Mouse (Mus musculus) liver, embryonic 12.5 days (tissue): Measurements from ENCODE around the gene Scube2. TPM values are rescaled to one million over a fixed set of nuclear protein-coding genes. Genes with fewer than 3 reads are reported as not detected.

ENCODE experiments used
- ATAC-seq: fragments of 200-750 bp; cut with Nextera tagmentation; 2 replicates; pipeline ENCODE4 v1.8.0; 2017; ENCODE audit warnings: moderate number of reproducible peaks, mild to moderate bottlenecking, moderate library complexity
- H3K27ac ChIP-seq: fragments of 300-500 bp; sonication (generic); 2 replicates; pipeline ENCODE4 v1.5.1; 2016; ENCODE audit warnings: mild to moderate bottlenecking
- H3K27me3 ChIP-seq: fragments of 300-500 bp; sonication (generic); replicated peaks from 2 replicates; pipeline ENCODE4 v1.6.1; 2016; ENCODE audit warnings: mild to moderate bottlenecking, moderate library complexity
- H3K36me3 ChIP-seq: fragments of 300-500 bp; sonication (generic); 2 replicates; pipeline ENCODE4 v1.6.1; 2016; ENCODE audit warnings: mild to moderate bottlenecking, moderate library complexity
- H3K4me1 ChIP-seq: fragments of 300-500 bp; sonication (generic); 2 replicates; pipeline ENCODE4 v1.6.1; 2016
- H3K4me2 ChIP-seq: fragments of 300-500 bp; sonication (generic); 2 replicates; pipeline ENCODE4 v1.6.1; 2016; ENCODE audit warnings: mild to moderate bottlenecking, moderate library complexity
- H3K4me3 ChIP-seq: fragments of 300-500 bp; sonication (generic); 2 replicates; pipeline ENCODE4 v1.5.1; 2016; ENCODE audit warnings: mild to moderate bottlenecking, moderate library complexity
- H3K9ac ChIP-seq: fragments of 300-500 bp; sonication (generic); 2 replicates; pipeline ENCODE4 v1.6.1; 2016; ENCODE audit warnings: mild to moderate bottlenecking, moderate library complexity
- H3K9me3 ChIP-seq: fragments of 300-500 bp; sonication (generic); replicated peaks from 2 replicates; pipeline ENCODE4 v1.6.1; 2016; ENCODE audit warnings: mild to moderate bottlenecking, moderate library complexity
- WGBS: fragments of 180-500 bp; shearing (Covaris S2); methylation state at CpG from one replicate; pipeline ENCODE4 v1.1.7; 2016; ENCODE audit not compliant: insufficient replicate concordance; 5-methylcytosine and 5-hydroxymethylcytosine counted together
- polyA plus RNA-seq: library from polyadenylated mRNA; unstranded; fragments of >200 nt; fragmentation: Nextera tagmentation; extraction: Ambion mirVana; gene quantifications from 2 replicates; pipeline ENCODE4 v1.2.1, GENCODE M21; 2016

Scube2 gene
- polyA plus RNA-seq, 1 experiment from 2014 or later: 0.19 TPM

GRCm38 (mm10) chr7:109818600-109818999, 46.9 kb downstream of the Scube2 start:
- H3K27me3 ChIP-seq: no peaks in the 10 kb centered on the region; the same call in 1 of the 2 replicates
- no peak overlapping the region for H3K27ac ChIP-seq
- H3K9me3 ChIP-seq: no peaks in the 10 kb centered on the region
- peaks cover 24% of the 10 kb centered on the region for H3K4me1 ChIP-seq
- WGBS: 41% methylated on average over 4 of the region's 4 CpGs
- ATAC-seq: peak; percentile 51; the same call in 1 of the 2 replicates
- peak overlapping the region; percentile 8; the same call in 1 of the 2 replicates for H3K4me2 ChIP-seq
- H3K36me3 ChIP-seq: no peaks in the 10 kb centered on the region
- H3K9ac ChIP-seq: no peak overlapping the region
- H3K4me3 ChIP-seq: no peak overlapping the region

- H3K36me3 ChIP-seq: no peaks in the 10 kb centered on the region
- peak; percentile 90 for ATAC-seq
Measured at GRCm38 (mm10) chr7:109817954-109818353, 47.5 kb downstream of the Scube2 start.

GRCm38 (mm10) chr7:109813330-109814140, 51.9 kb downstream of the Scube2 start:
- no peaks in the 10 kb centered on the region for H3K9me3 ChIP-seq
- peaks cover 16% of the 10 kb centered on the region for H3K4me1 ChIP-seq
- no peak overlapping the region for H3K4me3 ChIP-seq
- no peak overlapping the region for H3K4me2 ChIP-seq
- peaks cover 21% of the 10 kb centered on the region for H3K27me3 ChIP-seq
- H3K9ac ChIP-seq: no peak overlapping the region
- 70% methylated on average over 4 of the region's 4 CpGs for WGBS
- no peak overlapping the region for H3K27ac ChIP-seq
- no peak for ATAC-seq
- no peaks in the 10 kb centered on the region for H3K36me3 ChIP-seq

More at GRCm38 (mm10) chr7:109817954-109818353, 47.5 kb downstream of the Scube2 start:
- Histone ChIP-seq H3K27me3 (peaks cover 5% of the 10 kb centered on the region), H3K4me1 (peaks cover 24% of the 10 kb centered on the region), H3K9me3 (no peaks in the 10 kb centered on the region), H3K4me2 (no peak overlapping the region), H3K27ac (peak overlapping the region; percentile 36; the same call in 1 of the 2 replicates), H3K4me3 (no peak overlapping the region), H3K9ac (no peak overlapping the region; the same call in 1 of the 2 replicates)

- H3K27ac ChIP-seq: no peak overlapping the region
- no peak for ATAC-seq
- 44% methylated on average over 8 of the region's 8 CpGs for WGBS
Measured at GRCm38 (mm10) chr7:109807616-109808485, 57.6 kb downstream of the Scube2 start.

GRCm38 (mm10) chr7:109804843-109805242, 60.6 kb downstream of the Scube2 start:
- WGBS: 34% methylated on average over 6 of the region's 6 CpGs
- no peak overlapping the region for H3K9ac ChIP-seq
- H3K4me1 ChIP-seq: no peaks in the 10 kb centered on the region
- no peaks in the 10 kb centered on the region for H3K9me3 ChIP-seq
- peaks cover 25% of the 10 kb centered on the region for H3K27me3 ChIP-seq
- H3K27ac ChIP-seq: no peak overlapping the region
- no peak for ATAC-seq
- H3K4me2 ChIP-seq: no peak overlapping the region
- H3K36me3 ChIP-seq: no peaks in the 10 kb centered on the region
- no peak overlapping the region for H3K4me3 ChIP-seq

More at GRCm38 (mm10) chr7:109807616-109808485, 57.6 kb downstream of the Scube2 start:
- no peak overlapping the region for H3K4me3 ChIP-seq
- no peaks in the 10 kb centered on the region for H3K9me3 ChIP-seq
- H3K4me2 ChIP-seq: no peak overlapping the region
- H3K36me3 ChIP-seq: no peaks in the 10 kb centered on the region
- no peak overlapping the region for H3K9ac ChIP-seq
- no peaks in the 10 kb centered on the region for H3K4me1 ChIP-seq
- H3K27me3 ChIP-seq: peaks cover 26% of the 10 kb centered on the region

GRCm38 (mm10) chr7:109804355-109804754, 61.1 kb downstream of the Scube2 start:
- WGBS: 62% methylated on average over 6 of the region's 6 CpGs
- H3K27me3 ChIP-seq: peaks cover 25% of the 10 kb centered on the region
- H3K9ac ChIP-seq: no peak overlapping the region
- H3K36me3 ChIP-seq: no peaks in the 10 kb centered on the region
- H3K4me2 ChIP-seq: no peak overlapping the region
- no peaks in the 10 kb centered on the region for H3K4me1 ChIP-seq
- no peak overlapping the region for H3K4me3 ChIP-seq
- no peak overlapping the region for H3K27ac ChIP-seq
- no peak for ATAC-seq
- no peaks in the 10 kb centered on the region for H3K9me3 ChIP-seq

- Histone ChIP-seq H3K4me2 (no peak overlapping the region), H3K9me3 (no peaks in the 10 kb centered on the region), H3K4me3 (no peak overlapping the region), H3K9ac (no peak overlapping the region), H3K27me3 (peaks cover 25% of the 10 kb centered on the region), H3K36me3 (no peaks in the 10 kb centered on the region), H3K4me1 (no peaks in the 10 kb centered on the region), H3K27ac (no peak overlapping the region)
- WGBS: 38% methylated on average over 1 of the region's 1 CpGs
- no peak for ATAC-seq
Measured at GRCm38 (mm10) chr7:109803516-109803915, 62.0 kb downstream of the Scube2 start.

- no peaks in the 10 kb centered on the region for H3K9me3 ChIP-seq
- no peak overlapping the region for H3K4me2 ChIP-seq
- no peak overlapping the region for H3K9ac ChIP-seq
- ATAC-seq: no peak
- peaks cover 20% of the 10 kb centered on the region; the same call in 1 of the 2 replicates for H3K27me3 ChIP-seq
- H3K4me3 ChIP-seq: no peak overlapping the region
- no peaks in the 10 kb centered on the region for H3K36me3 ChIP-seq
- no peak overlapping the region for H3K27ac ChIP-seq
- no peaks in the 10 kb centered on the region for H3K4me1 ChIP-seq
- WGBS: 48% methylated on average over 4 of the region's 4 CpGs
Measured at GRCm38 (mm10) chr7:109800626-109801025, 64.9 kb downstream of the Scube2 start.

- 79% methylated on average over 11 of the region's 11 CpGs for WGBS
- no peak overlapping the region for H3K9ac ChIP-seq
Measured at GRCm38 (mm10) chr7:109799168-109799567, 66.3 kb downstream of the Scube2 start.

GRCm38 (mm10) chr7:109795564-109795963, 69.9 kb downstream of the Scube2 start:
- Histone ChIP-seq H3K4me2 (no peak overlapping the region), H3K4me1 (no peaks in the 10 kb centered on the region), H3K36me3 (no peaks in the 10 kb centered on the region), H3K9me3 (no peaks in the 10 kb centered on the region), H3K27ac (no peak overlapping the region), H3K27me3 (peaks cover under 1% of the 10 kb centered on the region; the same call in 1 of the 2 replicates), H3K9ac (no peak overlapping the region), H3K4me3 (no peak overlapping the region)
- 39% methylated on average over 5 of the region's 5 CpGs for WGBS
- no peak for ATAC-seq

More at GRCm38 (mm10) chr7:109799168-109799567, 66.3 kb downstream of the Scube2 start:
- no peak overlapping the region for H3K4me3 ChIP-seq
- H3K27me3 ChIP-seq: peaks cover 16% of the 10 kb centered on the region; the same call in 1 of the 2 replicates
- no peaks in the 10 kb centered on the region for H3K36me3 ChIP-seq
- H3K4me2 ChIP-seq: no peak overlapping the region
- no peak for ATAC-seq
- H3K9me3 ChIP-seq: no peaks in the 10 kb centered on the region
- H3K27ac ChIP-seq: no peak overlapping the region
- H3K4me1 ChIP-seq: no peaks in the 10 kb centered on the region

GRCm38 (mm10) chr7:109794556-109794955, 70.9 kb downstream of the Scube2 start:
- Histone ChIP-seq H3K9ac (no peak overlapping the region), H3K27me3 (no peaks in the 10 kb centered on the region), H3K4me2 (no peak overlapping the region), H3K9me3 (no peaks in the 10 kb centered on the region), H3K4me3 (no peak overlapping the region), H3K27ac (no peak overlapping the region), H3K36me3 (no peaks in the 10 kb centered on the region), H3K4me1 (0 out of 2 replicates have a peak, but pooled peaks cover 4% of the 10 kb centered on the region)
- ATAC-seq: no peak
- WGBS: 74% methylated on average over 2 of the region's 2 CpGs

- no peaks in the 10 kb centered on the region for H3K36me3 ChIP-seq
- ATAC-seq: no peak
- H3K27ac ChIP-seq: no peak overlapping the region
- H3K4me1 ChIP-seq: 0 out of 2 replicates have a peak, but pooled peaks cover 7% of the 10 kb centered on the region
- H3K27me3 ChIP-seq: no peaks in the 10 kb centered on the region
- no peaks in the 10 kb centered on the region for H3K9me3 ChIP-seq
- no peak overlapping the region for H3K4me3 ChIP-seq
- H3K9ac ChIP-seq: no peak overlapping the region
- no peak overlapping the region for H3K4me2 ChIP-seq
- 53% methylated on average over 2 of the region's 2 CpGs for WGBS
Measured at GRCm38 (mm10) chr7:109792759-109793158, 72.7 kb downstream of the Scube2 start.
